Mouse (Mus musculus) myocyte (in vitro differentiated cells): Measurements from ENCODE around the gene Naglu. TPM values are rescaled to one million over a fixed set of nuclear protein-coding genes. Genes with fewer than 3 reads are reported as not detected.

Experiments
- H3K27me3 ChIP-seq: one replicate; pipeline ENCODE4 v1.6.1; 2011; ENCODE audit not compliant: control insufficient read depth, insufficient read depth, insufficient read length
- H3K36me3 ChIP-seq: one replicate; pipeline ENCODE4 v1.6.1; 2011; ENCODE audit not compliant: control insufficient read depth, insufficient read depth
- H3K4me2 ChIP-seq: one replicate; pipeline ENCODE4 v1.6.1; 2011; ENCODE audit warnings: low read depth, control low read depth
- H3K4me3 ChIP-seq: one replicate; pipeline ENCODE4 v1.5.1; 2011; ENCODE audit warnings: mild to moderate bottlenecking, control low read depth, moderate library complexity
- H3K79me2 ChIP-seq: one replicate; pipeline ENCODE4 v1.6.1; 2011; ENCODE audit not compliant: control insufficient read depth, insufficient read depth
- H3ac ChIP-seq: one replicate; pipeline ENCODE4 v1.6.1; 2011; ENCODE audit not compliant: control insufficient read depth, insufficient read length
- CEBPB ChIP-seq: IDR thresholded peaks from 2 replicates; pipeline ENCODE4 v1.6.1; 2011; ENCODE audit warnings: mild to moderate bottlenecking, moderate library complexity; ENCODE audit not compliant: poor library complexity, insufficient read depth, severe bottlenecking
- E2F4 ChIP-seq: IDR thresholded peaks from one replicate; pipeline ENCODE4 v1.6.1; 2011; ENCODE audit warnings: mild to moderate bottlenecking, control low read depth, moderate library complexity; ENCODE audit not compliant: insufficient read depth
- MAX ChIP-seq: IDR thresholded peaks from one replicate; pipeline ENCODE4 v1.6.1; 2011; ENCODE audit warnings: low read depth, mild to moderate bottlenecking, control low read depth
- MYOD1 ChIP-seq, 3 experiments: IDR thresholded peaks; one replicate each; pipeline ENCODE4 v1.6.1; 2011; ENCODE audit warnings: control low read depth in 2 of 3, low read depth in 2 of 3, mild to moderate bottlenecking in 2 of 3, moderate library complexity in 1 of 3; ENCODE audit not compliant: insufficient read length in 2 of 3, control insufficient read depth in 1 of 3
- MYOG ChIP-seq, 3 experiments: IDR thresholded peaks; one replicate each; pipeline ENCODE4 v1.6.1; 2011; ENCODE audit warnings: control low read depth in 2 of 3, low read depth in 2 of 3, mild to moderate bottlenecking in 2 of 3; ENCODE audit not compliant: insufficient read length in 2 of 3, control insufficient read depth in 1 of 3, insufficient read depth in 1 of 3
- POLR2A ChIP-seq: IDR thresholded peaks from one replicate; pipeline ENCODE4 v1.6.1; 2011; ENCODE audit warnings: low read depth, mild to moderate bottlenecking, control low read depth, moderate library complexity; ENCODE audit not compliant: insufficient read length
- POLR2AphosphoS2 ChIP-seq: IDR thresholded peaks from one replicate; pipeline ENCODE4 v1.6.1; 2011; ENCODE audit warnings: low read depth, control low read depth; ENCODE audit not compliant: insufficient read length
- REST ChIP-seq: IDR thresholded peaks from one replicate; pipeline ENCODE4 v1.6.1; 2011; ENCODE audit warnings: mild to moderate bottlenecking, control low read depth, moderate library complexity; ENCODE audit not compliant: insufficient read depth, insufficient read length
- SRF ChIP-seq: IDR thresholded peaks from one replicate; pipeline ENCODE4 v1.6.1; 2011; ENCODE audit warnings: low read depth; ENCODE audit not compliant: control insufficient read depth, insufficient read length
- TCF12 ChIP-seq: IDR thresholded peaks from one replicate; pipeline ENCODE4 v1.6.1; 2011; ENCODE audit warnings: mild to moderate bottlenecking, control low read depth; ENCODE audit not compliant: poor library complexity, insufficient read depth, severe bottlenecking
- TCF3 ChIP-seq: IDR thresholded peaks from one replicate; pipeline ENCODE4 v1.6.1; 2011; ENCODE audit warnings: low read depth, control low read depth; ENCODE audit not compliant: insufficient read length
- USF1 ChIP-seq: IDR thresholded peaks from one replicate; pipeline ENCODE4 v1.6.1; 2011; ENCODE audit warnings: low read depth, mild to moderate bottlenecking, control low read depth, moderate library complexity
- polyA plus RNA-seq: library from polyadenylated mRNA; unstranded; fragments of >200 nt; fragmentation: generic; extraction: Trizol; gene quantifications from one replicate; pipeline ENCODE4 v1.2.1, GENCODE M21; 2012; ENCODE audit warnings: missing spikeins

Naglu gene
- polyA plus RNA-seq, 1 experiment: 19.8 TPM

GRCm38 (mm10) chr11:101127075-101127474, 57.3 kb downstream of the Naglu start:
- H3K36me3 ChIP-seq: peaks cover 11% of the 10 kb centered on the region
- no peak for TF ChIP-seq TCF12
- no peak for TF ChIP-seq POLR2AphosphoS2
- no peak for TF ChIP-seq SRF
- no peak for TF ChIP-seq MAX
- no peak for TF ChIP-seq TCF3
- TF ChIP-seq MYOG (IDR thresholded peaks at IDR 0.05; ENCODE audit: control insufficient read depth in 1 of 3, insufficient read depth in 1 of 3, insufficient read length in 2 of 3, low read depth in 2 of 3): no peak
- no peak for TF ChIP-seq POLR2A
- TF ChIP-seq REST: no peak
- no peak for TF ChIP-seq USF1
- TF ChIP-seq E2F4: no peak
- TF ChIP-seq MYOD1 (IDR thresholded peaks at IDR 0.05; ENCODE audit: control insufficient read depth in 1 of 3, insufficient read length in 2 of 3, low read depth in 2 of 3): no peak
- TF ChIP-seq CEBPB: no peak

More at GRCm38 (mm10) chr11:101127075-101127474, 57.3 kb downstream of the Naglu start:
- H3K27me3 ChIP-seq: no peaks in the 10 kb centered on the region
- no peaks in the 10 kb centered on the region for H3K79me2 ChIP-seq
- H3ac ChIP-seq: no peak overlapping the region
- no peak overlapping the region for H3K4me3 ChIP-seq
- no peak overlapping the region for H3K4me2 ChIP-seq

Other genes starting within 250 kb of the Naglu start
- 12.0 TPM for gene Stat5b, start 219.3 kb upstream of the Naglu start, polyA plus RNA-seq
- gene Stat5a, start 210.7 kb upstream of the Naglu start, polyA plus RNA-seq: 27.2 TPM
- gene Stat3, start 130.5 kb upstream of the Naglu start, polyA plus RNA-seq: 93.7 TPM
- 284 TPM for gene Cavin1, start 99.1 kb upstream of the Naglu start, polyA plus RNA-seq
- 45.0 TPM for gene Atp6v0a1, start 60.6 kb upstream of the Naglu start, polyA plus RNA-seq
- 0.49 TPM for gene Hsd17b1, start 8.4 kb downstream of the Naglu start, polyA plus RNA-seq
- gene Coasy, start 12.6 kb downstream of the Naglu start, polyA plus RNA-seq: 39.7 TPM
- 29.3 TPM for gene Mlx, start 17.3 kb downstream of the Naglu start, polyA plus RNA-seq
- 7.1 TPM for gene Psmc3ip, start 25.4 kb downstream of the Naglu start, polyA plus RNA-seq
- gene Retreg3, start 49.9 kb downstream of the Naglu start, polyA plus RNA-seq: 41.2 TPM
- gene Tubg1, start 49.9 kb downstream of the Naglu start, polyA plus RNA-seq: 87.5 TPM
- 0.18 TPM for gene Tubg2, start 85.9 kb downstream of the Naglu start, polyA plus RNA-seq
- 1.3 TPM for gene Cntnap1, start 100.5 kb downstream of the Naglu start, polyA plus RNA-seq
- 53.6 TPM for gene Plekhh3, start 101.3 kb downstream of the Naglu start, polyA plus RNA-seq
- gene Ccr10, start 105.4 kb downstream of the Naglu start, polyA plus RNA-seq: 0.56 TPM
- 13.7 TPM for gene Ezh1, start 156.5 kb downstream of the Naglu start, polyA plus RNA-seq
- 2.5 TPM for gene Ramp2, start 176.0 kb downstream of the Naglu start, polyA plus RNA-seq
- gene Vps25, start 183.7 kb downstream of the Naglu start, polyA plus RNA-seq: 141 TPM
- 0.19 TPM for gene Wnk4, start 190.6 kb downstream of the Naglu start, polyA plus RNA-seq
- 0.07 TPM for gene Cntd1, start 209.0 kb downstream of the Naglu start, polyA plus RNA-seq
- gene Coa3, start 209.1 kb downstream of the Naglu start, polyA plus RNA-seq: 155 TPM
- 134 TPM for gene Becn1, start 232.3 kb downstream of the Naglu start, polyA plus RNA-seq
- 89.0 TPM for gene Psme3, start 246.2 kb downstream of the Naglu start, polyA plus RNA-seq